Mouse (Mus musculus) stomach, embryonic 15.5 days (tissue): ENCODE measurements at regions not wholly inside any gene's neighbourhood (a gene's known extent, or its start where the extent isn't known, plus 50 kb on each side); places are given as distances from the start of the nearest gene placed in this dataset.

Source experiments
- ATAC-seq: fragments of 200-750 bp; cut with Nextera tagmentation; 2 replicates; pipeline ENCODE4 v1.8.0; 2017; ENCODE audit warnings: low read depth, moderate number of reproducible peaks, moderate TSS enrichment; ENCODE audit not compliant: insufficient read depth, low FRiP score
- H3K27ac ChIP-seq: fragments of 300-500 bp; sonication (generic); 2 replicates; pipeline ENCODE4 v1.5.1; 2015; ENCODE audit warnings: mild to moderate bottlenecking, inconsistent platforms
- H3K27me3 ChIP-seq: fragments of 300-500 bp; sonication (generic); replicated peaks from 2 replicates; pipeline ENCODE4 v1.6.1; 2015; ENCODE audit warnings: inconsistent platforms
- H3K36me3 ChIP-seq: fragments of 300-500 bp; sonication (generic); 2 replicates; pipeline ENCODE4 v1.6.1; 2015; ENCODE audit warnings: inconsistent platforms
- H3K4me1 ChIP-seq: fragments of 300-500 bp; sonication (generic); 2 replicates; pipeline ENCODE4 v1.6.1; 2015; ENCODE audit warnings: inconsistent platforms
- H3K4me2 ChIP-seq: fragments of 300-500 bp; sonication (generic); 2 replicates; pipeline ENCODE4 v1.6.1; 2015; ENCODE audit warnings: mild to moderate bottlenecking, inconsistent platforms
- H3K4me3 ChIP-seq: fragments of 300-500 bp; sonication (generic); replicated peaks from 2 replicates; pipeline ENCODE4 v1.5.1; 2015; ENCODE audit warnings: inconsistent platforms
- H3K9ac ChIP-seq: fragments of 300-500 bp; sonication (generic); 2 replicates; pipeline ENCODE4 v1.6.1; 2015; ENCODE audit warnings: inconsistent platforms
- H3K9me3 ChIP-seq: fragments of 300-500 bp; sonication (generic); 2 replicates; pipeline ENCODE4 v1.6.1; 2016; ENCODE audit warnings: inconsistent platforms
- WGBS: fragments of 180-500 bp; shearing (Covaris S2); methylation state at CpG from one replicate; pipeline ENCODE4 v1.1.7; 2015; 5-methylcytosine and 5-hydroxymethylcytosine counted together

DNA sequence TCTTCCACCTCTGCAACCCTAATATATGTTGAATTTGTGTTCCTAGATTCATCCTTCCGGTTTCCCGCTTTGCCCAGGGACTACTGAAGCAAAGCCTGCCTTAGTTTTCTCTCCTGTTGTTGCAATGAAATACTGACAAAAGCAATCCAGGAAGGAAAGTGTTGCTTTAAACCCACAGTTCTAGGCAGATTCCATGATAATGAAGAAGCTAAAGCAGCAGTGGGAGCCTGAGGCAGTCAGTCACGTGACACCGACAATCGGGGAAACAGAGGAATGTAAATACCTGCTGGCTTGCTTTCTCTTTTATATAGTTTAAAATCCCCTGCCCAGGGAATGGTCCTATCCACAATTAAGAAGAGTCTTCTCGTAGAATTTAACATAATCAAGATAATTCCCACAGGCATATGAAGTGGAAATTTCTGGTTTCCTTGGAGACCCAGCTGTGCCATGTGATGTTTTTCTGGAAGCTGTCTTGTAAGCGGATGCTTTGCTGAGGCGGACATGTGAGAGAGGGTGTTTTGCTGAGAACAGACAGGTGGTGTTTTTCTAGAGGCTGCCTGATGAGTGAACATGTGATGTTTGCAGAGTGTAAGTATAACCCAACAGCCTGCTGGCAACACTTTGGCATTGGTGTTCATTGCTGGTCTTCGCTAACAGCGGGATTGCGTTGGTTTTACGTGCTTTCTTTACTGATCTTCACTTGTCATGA lies 398.0 kb downstream of the Prim2 start:
- no peak; the same call in 1 of the 2 replicates for ATAC-seq
- H3K4me3 ChIP-seq: peak overlapping the region; percentile 8; the same call in 1 of the 2 replicates
- WGBS: 49% methylated on average over 12 of the region's 12 CpGs

DNA sequence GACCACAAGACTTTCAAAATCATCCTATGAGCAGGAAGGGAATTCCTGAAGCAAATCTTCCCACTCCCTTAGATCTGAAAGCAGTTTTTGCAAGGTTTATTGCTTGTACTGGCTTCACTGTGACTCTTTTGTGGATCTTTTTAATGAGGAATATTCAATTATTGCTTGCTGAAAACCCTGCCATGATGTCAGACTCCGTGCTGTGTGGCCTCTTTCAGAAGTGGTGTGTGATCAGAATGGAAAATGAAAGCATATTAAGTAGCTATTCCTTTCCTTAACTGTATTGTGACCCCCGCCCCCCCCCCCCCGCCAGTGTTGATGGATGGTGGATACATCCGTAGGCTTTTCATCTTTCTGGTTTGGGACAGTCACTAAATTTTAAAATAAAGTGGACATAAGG lies 400.4 kb downstream of the Prim2 start:
- no peak overlapping the region for H3K9ac ChIP-seq
- no peaks in the 10 kb centered on the region for H3K9me3 ChIP-seq
- no peak overlapping the region for H3K27ac ChIP-seq
- H3K4me1 ChIP-seq: no peaks in the 10 kb centered on the region
- H3K4me2 ChIP-seq: no peak overlapping the region
- 67% methylated on average over 4 of the region's 4 CpGs for WGBS
- no peaks in the 10 kb centered on the region for H3K36me3 ChIP-seq
- no peak overlapping the region for H3K4me3 ChIP-seq
- H3K27me3 ChIP-seq: no peaks in the 10 kb centered on the region
- no peak for ATAC-seq

More for the DNA sequence above, 398.0 kb downstream of the Prim2 start:
- Histone ChIP-seq H3K9ac (no peak overlapping the region), H3K36me3 (no peaks in the 10 kb centered on the region), H3K4me1 (no peaks in the 10 kb centered on the region), H3K27ac (no peak overlapping the region), H3K27me3 (no peaks in the 10 kb centered on the region), H3K9me3 (no peaks in the 10 kb centered on the region), H3K4me2 (peak overlapping the region; percentile 21; the same call in 1 of the 2 replicates)

DNA sequence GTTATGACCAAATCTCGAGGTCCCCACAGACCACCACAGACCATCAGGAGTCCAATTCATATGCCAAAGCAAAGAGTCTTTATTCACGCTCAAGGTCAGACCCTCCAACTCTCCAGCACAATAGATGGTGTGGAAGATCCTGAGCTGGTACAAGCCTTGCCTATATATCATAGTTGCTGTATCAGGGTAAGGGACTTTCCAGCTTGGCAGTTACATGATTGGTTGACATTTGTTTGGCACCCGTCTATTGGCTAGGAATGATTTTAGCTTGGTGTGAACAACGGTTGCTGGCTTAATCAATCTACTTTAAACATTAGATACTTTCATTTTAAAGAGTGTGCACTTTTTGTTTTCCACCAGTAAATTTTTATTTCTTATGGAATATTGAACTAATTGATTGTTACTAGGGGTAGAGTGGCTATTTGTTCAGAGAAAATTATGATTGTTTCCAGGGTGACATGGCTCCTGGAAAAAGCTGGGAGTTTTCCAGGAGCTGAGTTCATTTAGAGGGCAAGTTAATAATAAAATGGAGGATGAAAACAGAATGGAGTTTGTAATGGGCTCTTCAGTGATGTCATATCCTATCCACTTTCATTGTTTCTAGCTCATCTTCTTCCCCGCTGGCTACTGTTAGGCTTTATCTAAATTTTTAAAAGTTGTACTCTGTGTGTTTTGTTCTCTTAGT lies 403.7 kb downstream of the Prim2 start:
- Histone ChIP-seq H3K36me3 (no peaks in the 10 kb centered on the region), H3K27me3 (no peaks in the 10 kb centered on the region), H3K4me3 (no peak overlapping the region), H3K4me1 (no peaks in the 10 kb centered on the region), H3K9ac (no peak overlapping the region), H3K4me2 (no peak overlapping the region), H3K27ac (no peak overlapping the region), H3K9me3 (no peaks in the 10 kb centered on the region)
- ATAC-seq: no peak
- 70% methylated on average over 5 of the region's 5 CpGs for WGBS

DNA sequence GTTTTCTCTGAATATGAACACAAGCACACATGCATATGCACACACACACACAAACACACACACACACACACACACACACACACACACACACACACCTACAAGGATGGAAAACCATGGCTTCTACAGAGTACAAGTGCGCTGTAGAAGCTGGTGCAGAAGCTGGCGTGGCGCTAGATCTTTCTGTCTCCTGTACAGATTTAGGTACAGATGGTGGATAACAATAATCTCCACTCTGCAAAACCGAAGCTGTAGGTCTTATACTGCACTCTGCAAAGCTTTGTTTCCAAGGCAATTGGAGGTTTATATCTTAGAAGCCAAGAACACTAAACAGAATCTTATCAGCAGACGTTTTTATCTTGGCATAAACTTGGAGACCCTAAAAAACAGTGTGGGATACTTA lies 420.1 kb downstream of the Prim2 start:
- Histone ChIP-seq H3K27me3 (no peaks in the 10 kb centered on the region), H3K4me2 (no peak overlapping the region), H3K4me3 (no peak overlapping the region), H3K9ac (no peak overlapping the region), H3K9me3 (no peaks in the 10 kb centered on the region), H3K36me3 (no peaks in the 10 kb centered on the region), H3K4me1 (peaks cover 2% of the 10 kb centered on the region; the same call in 1 of the 2 replicates), H3K27ac (no peak overlapping the region)
- no peak for ATAC-seq
- 73% methylated on average over 5 of the region's 5 CpGs for WGBS

DNA sequence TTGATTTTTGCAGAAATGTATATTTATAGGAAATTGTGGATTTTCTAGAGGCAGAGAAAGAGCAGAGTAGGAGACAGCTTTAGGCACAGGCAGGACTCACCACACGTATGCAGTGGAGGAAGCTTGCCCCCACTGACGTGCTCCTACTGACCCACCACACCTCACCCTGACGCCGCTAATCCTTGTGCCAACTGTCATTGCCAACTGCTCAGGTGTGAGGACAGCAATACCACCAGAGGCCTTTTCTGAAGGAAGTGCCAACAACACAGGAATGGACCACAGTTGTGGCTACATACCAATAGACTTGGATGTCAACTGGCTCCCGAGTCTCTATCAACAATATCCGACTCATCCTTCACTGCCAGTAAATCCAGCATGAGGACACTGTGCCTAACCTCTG lies 422.5 kb downstream of the Prim2 start:
- WGBS: 80% methylated on average over 6 of the region's 6 CpGs
- no peaks in the 10 kb centered on the region for H3K9me3 ChIP-seq
- H3K4me3 ChIP-seq: no peak overlapping the region
- no peaks in the 10 kb centered on the region for H3K36me3 ChIP-seq
- peaks cover 2% of the 10 kb centered on the region; the same call in 1 of the 2 replicates for H3K4me1 ChIP-seq
- ATAC-seq: no peak
- H3K9ac ChIP-seq: no peak overlapping the region
- no peak overlapping the region for H3K27ac ChIP-seq
- H3K27me3 ChIP-seq: no peaks in the 10 kb centered on the region
- H3K4me2 ChIP-seq: no peak overlapping the region

DNA sequence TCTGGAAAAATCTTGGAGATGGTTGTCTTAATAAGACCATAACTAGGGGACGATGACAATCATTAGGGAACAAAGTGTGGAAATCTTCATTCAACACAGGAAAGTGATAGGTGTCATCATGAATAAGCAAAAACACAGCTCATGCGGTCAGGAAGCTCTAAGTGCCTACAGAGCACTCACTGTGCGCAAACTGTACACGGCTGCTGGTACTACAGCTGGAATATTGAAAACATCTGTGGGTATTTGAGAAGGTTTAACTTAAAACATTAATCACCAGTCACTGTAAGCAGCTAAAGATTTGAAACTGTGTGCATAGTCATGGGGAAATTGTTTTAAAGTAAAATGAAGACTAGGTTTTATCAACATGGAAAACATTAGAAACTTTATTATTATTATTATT lies 424.4 kb downstream of the Prim2 start:
- Histone ChIP-seq H3K27ac (no peak overlapping the region), H3K4me3 (no peak overlapping the region), H3K4me1 (peaks cover 2% of the 10 kb centered on the region; the same call in 1 of the 2 replicates), H3K27me3 (no peaks in the 10 kb centered on the region), H3K36me3 (no peaks in the 10 kb centered on the region), H3K9me3 (no peaks in the 10 kb centered on the region), H3K9ac (no peak overlapping the region), H3K4me2 (no peak overlapping the region)
- ATAC-seq: no peak
- WGBS: 64% methylated on average over 4 of the region's 4 CpGs

DNA sequence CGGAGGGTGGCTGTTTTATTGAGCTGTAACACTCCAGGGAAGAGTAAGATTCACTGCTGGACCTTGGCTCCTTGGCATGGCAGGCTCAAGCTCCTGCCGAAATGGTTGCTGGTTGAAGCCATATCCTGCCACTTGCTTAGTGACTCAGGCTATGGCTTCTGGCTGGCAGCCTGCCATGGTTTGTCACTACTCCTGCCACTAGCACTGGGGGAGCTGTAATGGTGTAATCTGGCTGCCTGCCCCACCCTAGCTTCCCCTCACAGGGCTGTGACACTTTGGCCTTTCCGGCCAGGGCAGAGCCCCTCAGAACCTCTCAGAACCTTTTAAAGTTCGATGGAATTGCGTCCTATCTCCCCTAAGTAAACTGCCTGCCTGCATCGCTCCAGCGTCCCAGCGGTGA lies 424.9 kb downstream of the Prim2 start:
- Histone ChIP-seq H3K9me3 (no peaks in the 10 kb centered on the region), H3K27me3 (no peaks in the 10 kb centered on the region), H3K27ac (no peak overlapping the region), H3K4me2 (no peak overlapping the region), H3K9ac (no peak overlapping the region), H3K4me1 (peaks cover 2% of the 10 kb centered on the region; the same call in 1 of the 2 replicates), H3K36me3 (no peaks in the 10 kb centered on the region), H3K4me3 (no peak overlapping the region)
- no peak for ATAC-seq
- WGBS: 67% methylated on average over 8 of the region's 8 CpGs

DNA sequence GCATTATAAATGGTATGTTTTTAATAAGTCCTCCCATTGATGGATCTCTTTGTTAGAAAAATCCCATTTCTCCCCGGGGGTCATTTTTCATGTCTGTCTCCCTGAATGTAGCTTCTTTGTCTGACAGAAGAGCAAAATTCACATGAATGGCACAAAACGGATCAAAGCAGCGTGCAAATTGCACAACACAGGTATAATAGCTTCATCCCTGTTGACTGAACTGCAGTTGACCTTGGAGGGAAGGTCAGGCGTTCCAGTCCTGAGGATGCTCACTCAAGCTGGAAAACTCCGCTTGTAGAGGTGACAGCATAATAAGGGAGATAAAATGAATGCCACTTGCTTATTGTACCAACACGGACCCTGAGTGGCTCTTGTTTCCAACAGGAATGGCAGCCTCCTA lies 446.6 kb downstream of the Prim2 start:
- WGBS: 76% methylated on average over 6 of the region's 6 CpGs
- ATAC-seq: no peak
- no peak overlapping the region for H3K27ac ChIP-seq

DNA sequence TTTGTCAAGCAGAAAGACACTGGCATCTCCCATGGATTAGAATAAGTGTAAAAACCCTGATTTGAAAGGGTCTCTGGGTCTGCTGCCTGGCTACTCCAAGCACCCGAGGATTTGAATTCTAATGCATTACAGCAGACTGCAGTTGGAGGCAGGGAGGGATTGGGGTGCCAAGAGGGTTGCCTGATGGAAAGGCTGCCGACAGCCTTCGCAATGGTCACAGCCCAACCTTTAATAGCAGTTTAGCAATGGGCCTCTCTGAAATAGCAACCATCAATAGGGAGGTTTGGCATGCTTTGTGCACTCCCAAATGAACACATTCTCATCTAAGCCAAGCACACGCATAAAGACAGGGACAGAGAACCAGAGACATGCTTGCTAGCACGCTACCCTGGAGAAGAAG lies 454.8 kb downstream of the Prim2 start:
- H3K4me1 ChIP-seq: no peaks in the 10 kb centered on the region

More for the DNA sequence above, 446.6 kb downstream of the Prim2 start:
- no peak overlapping the region for H3K4me2 ChIP-seq
- H3K27me3 ChIP-seq: no peaks in the 10 kb centered on the region
- no peaks in the 10 kb centered on the region for H3K4me1 ChIP-seq
- no peaks in the 10 kb centered on the region for H3K9me3 ChIP-seq
- H3K36me3 ChIP-seq: no peaks in the 10 kb centered on the region
- H3K9ac ChIP-seq: no peak overlapping the region
- no peak overlapping the region for H3K4me3 ChIP-seq

DNA sequence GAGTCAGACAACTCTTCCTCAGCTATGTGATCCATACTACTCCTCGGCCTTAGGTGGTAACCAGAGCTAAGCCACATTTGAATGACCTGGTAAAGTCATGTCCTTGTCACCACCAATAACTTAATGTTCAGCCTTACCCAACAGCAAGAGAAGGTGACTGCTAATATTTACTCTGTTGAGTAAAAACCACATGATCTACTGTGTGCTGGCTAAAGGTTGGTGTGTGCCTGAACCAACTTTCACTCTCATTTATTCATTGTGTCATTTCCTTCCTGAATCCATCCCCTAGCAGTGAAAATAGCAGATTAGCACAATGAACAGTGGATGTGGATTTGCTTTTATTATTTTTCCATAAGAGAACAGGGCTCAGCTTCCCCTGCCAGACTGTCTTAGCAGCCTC lies 455.2 kb downstream of the Prim2 start:
- no peaks in the 10 kb centered on the region for H3K36me3 ChIP-seq
- no peak overlapping the region for H3K4me2 ChIP-seq
- H3K4me3 ChIP-seq: no peak overlapping the region
- H3K27ac ChIP-seq: no peak overlapping the region
- no peaks in the 10 kb centered on the region for H3K27me3 ChIP-seq
- no peak for ATAC-seq
- H3K9me3 ChIP-seq: no peaks in the 10 kb centered on the region
- WGBS: 81% methylated on average over 1 of the region's 1 CpGs
- no peak overlapping the region for H3K9ac ChIP-seq
- no peaks in the 10 kb centered on the region for H3K4me1 ChIP-seq

More for the DNA sequence above, 454.8 kb downstream of the Prim2 start:
- WGBS: 80% methylated on average over 5 of the region's 5 CpGs
- Histone ChIP-seq H3K4me2 (no peak overlapping the region), H3K27ac (no peak overlapping the region), H3K4me3 (no peak overlapping the region), H3K27me3 (no peaks in the 10 kb centered on the region), H3K9me3 (no peaks in the 10 kb centered on the region), H3K36me3 (no peaks in the 10 kb centered on the region), H3K9ac (no peak overlapping the region)
- ATAC-seq: no peak

DNA sequence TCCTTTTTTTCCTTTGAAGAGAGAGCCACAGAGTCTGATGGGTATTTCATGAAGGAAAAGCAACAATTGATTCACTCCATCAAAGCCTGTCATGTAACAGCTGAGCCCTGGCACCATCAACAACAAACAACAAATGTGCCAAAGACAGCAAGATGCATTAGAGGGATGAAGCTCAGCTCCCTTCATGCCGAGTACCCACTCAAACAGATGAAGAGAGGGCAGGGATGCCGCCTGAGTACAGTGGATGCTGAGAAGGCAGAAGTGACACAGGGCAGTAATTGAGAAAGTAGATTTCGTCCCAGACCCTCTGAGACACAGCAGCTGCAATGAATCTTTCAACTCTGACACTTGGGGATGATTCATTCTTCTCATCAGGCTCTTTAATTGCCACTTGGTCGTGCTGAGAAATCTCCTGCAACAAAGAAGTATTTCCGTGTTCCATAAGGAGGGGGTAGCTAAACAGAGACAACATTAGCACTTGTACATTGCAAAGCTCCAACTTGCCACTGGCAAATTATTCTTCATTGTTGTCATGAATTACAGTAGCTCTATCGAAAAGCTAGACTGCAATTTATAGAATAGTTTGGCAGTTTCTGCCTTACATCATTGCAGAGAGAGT lies 467.9 kb downstream of the Prim2 start:
- Histone ChIP-seq H3K27ac (no peak overlapping the region), H3K9me3 (no peaks in the 10 kb centered on the region), H3K4me3 (no peak overlapping the region), H3K27me3 (no peaks in the 10 kb centered on the region), H3K4me1 (no peaks in the 10 kb centered on the region), H3K9ac (no peak overlapping the region), H3K36me3 (no peaks in the 10 kb centered on the region), H3K4me2 (no peak overlapping the region)
- no peak for ATAC-seq
- WGBS: 24% methylated on average over 6 of the region's 6 CpGs

DNA sequence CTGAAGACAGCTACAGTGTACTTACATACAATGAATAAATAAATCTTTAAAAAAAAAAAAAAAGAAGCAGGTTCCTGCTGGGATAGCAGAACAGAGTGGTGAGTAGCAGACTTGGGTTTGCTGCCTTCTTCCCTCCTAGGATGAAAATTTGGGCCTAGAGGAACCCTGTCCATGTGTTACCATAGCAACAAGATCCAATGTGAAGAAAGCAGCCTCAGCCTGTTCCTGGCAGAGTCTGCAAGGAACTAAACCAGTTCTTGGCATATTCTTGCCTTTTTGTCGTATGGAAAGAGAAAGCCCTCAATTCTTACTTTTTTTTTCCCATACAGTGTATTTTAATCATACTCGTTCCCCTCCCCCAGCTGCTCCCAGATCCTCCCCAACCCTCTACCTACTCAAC lies 474.5 kb downstream of the Prim2 start:
- Histone ChIP-seq H3K9me3 (no peaks in the 10 kb centered on the region), H3K36me3 (no peaks in the 10 kb centered on the region), H3K27ac (no peak overlapping the region), H3K9ac (no peak overlapping the region), H3K4me3 (no peak overlapping the region), H3K4me2 (no peak overlapping the region), H3K27me3 (no peaks in the 10 kb centered on the region), H3K4me1 (no peaks in the 10 kb centered on the region)
- ATAC-seq: no peak
- 62% methylated on average over 2 of the region's 2 CpGs for WGBS
